In the genomic region with DNA sequence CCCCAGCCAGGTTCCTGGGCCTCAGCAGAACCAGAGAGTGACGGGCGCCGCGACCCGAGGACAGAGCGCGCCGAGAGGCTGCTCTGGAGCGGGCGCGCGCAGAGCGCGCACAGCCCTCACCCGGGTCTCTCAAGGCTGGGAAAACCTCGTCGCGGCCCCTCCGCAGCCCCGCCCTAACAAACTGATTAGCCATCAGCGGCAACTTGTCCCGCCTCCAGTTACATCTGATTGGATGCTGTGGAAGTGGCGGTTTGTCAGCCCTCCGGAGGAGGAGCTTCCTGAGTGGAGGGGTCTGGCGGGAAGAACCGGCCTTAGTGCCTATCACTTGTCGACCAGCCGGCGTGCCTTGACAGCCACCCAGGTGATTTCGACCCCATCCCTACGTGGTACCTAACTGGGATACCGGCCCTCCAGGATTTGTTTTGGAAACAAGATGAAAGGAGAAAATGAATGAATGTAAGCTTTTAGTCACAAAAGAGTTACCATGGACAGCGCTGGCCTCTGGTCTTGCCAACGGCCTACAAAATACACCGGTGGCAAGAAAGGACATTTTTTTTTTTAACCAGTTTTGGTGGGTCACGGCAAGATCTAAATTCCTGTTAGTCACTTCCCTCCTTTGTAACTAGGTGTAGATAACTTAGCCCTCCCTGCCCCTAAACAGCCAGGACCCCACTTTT, we compare ENCODE assay signal across 8 mouse cellular contexts. TPM values are rescaled to one million over a fixed set of nuclear protein-coding genes. Genes with fewer than 3 reads are reported as not detected.
DNase-seq lines count a peak whose midpoint lies in the region; ATAC-seq and TF ChIP-seq lines count a peak whose summit lies in the region.

Gene Tigd3 (minus strand): TSS at position 148 of the 677 bp plus-strand sequence.

- ATAC-seq in embryonic facial prominence, embryonic 15.5 days (ENCODE audit: insufficient number of reproducible peaks, low FRiP score, low TSS enrichment, low read depth): peak; percentile 96
- ATAC-seq in limb, embryonic 14.5 days (ENCODE audit: low FRiP score, low read depth): peak; percentile 97
- peak; percentile 96 for ATAC-seq in midbrain, embryonic 16.5 days

- peak within 1 kb of the TSS; percentile 52 for H3K4me3 ChIP-seq in bone marrow macrophage, adult 2 months (ENCODE audit: insufficient read depth, low read length)
- H3K4me3 ChIP-seq in embryonic facial prominence, embryonic 15.5 days (replicated peaks): peak within 1 kb of the TSS; percentile 60
- H3K4me3 ChIP-seq in limb, embryonic 14.5 days (replicated peaks; ENCODE audit: low read length): peak within 1 kb of the TSS; percentile 58
- peak within 1 kb of the TSS; percentile 69 for H3K4me3 ChIP-seq in midbrain, embryonic 16.5 days (ENCODE audit: low read depth, low read length)
- H3K4me3 ChIP-seq in spleen, adult 2 months (ENCODE audit: extremely low read depth, insufficient read depth, insufficient read length): peak within 1 kb of the TSS; percentile 69

- no peaks in the 10 kb centered on the region for H3K4me1 ChIP-seq in bone marrow macrophage, adult 2 months (ENCODE audit: control insufficient read depth, insufficient read depth, low read length)
- H3K4me1 ChIP-seq in embryonic facial prominence, embryonic 15.5 days: peaks cover 15% of the 10 kb centered on the region
- peaks cover 7% of the 10 kb centered on the region; the same call in 1 of the 2 replicates for H3K4me1 ChIP-seq in limb, embryonic 14.5 days (ENCODE audit: control insufficient read depth, insufficient read depth, low read length)
- peaks cover 25% of the 10 kb centered on the region for H3K4me1 ChIP-seq in midbrain, embryonic 16.5 days (ENCODE audit: control insufficient read depth, insufficient read depth, low read length)
- H3K4me1 ChIP-seq in spleen, adult 2 months (ENCODE audit: control insufficient read depth, insufficient read depth, insufficient read length): peaks cover 3% of the 10 kb centered on the region; the same call in 1 of the 2 replicates

- WGBS in embryonic facial prominence, embryonic 15.5 days: 3% methylated on average over 29 of the region's 36 CpGs
- WGBS in limb, embryonic 14.5 days: 4% methylated on average over 36 of the region's 36 CpGs
- 5% methylated on average over 33 of the region's 36 CpGs for WGBS in midbrain, embryonic 16.5 days
- 3% methylated on average over 36 of the region's 36 CpGs for WGBS in spleen, adult 2 months

- H3K27me3 ChIP-seq in embryonic facial prominence, embryonic 15.5 days: no peaks in the 10 kb centered on the region
- no peaks in the 10 kb centered on the region for H3K27me3 ChIP-seq in limb, embryonic 14.5 days (ENCODE audit: control insufficient read depth, insufficient read depth, low read length)
- H3K27me3 ChIP-seq in midbrain, embryonic 16.5 days (ENCODE audit: control insufficient read depth, insufficient read depth, low read depth, low read length): no peaks in the 10 kb centered on the region
- no peaks in the 10 kb centered on the region for H3K27me3 ChIP-seq in spleen, adult 2 months (ENCODE audit: control insufficient read depth, insufficient read depth, low read length)

- no peak for TF ChIP-seq POLR2A in bone marrow macrophage, adult 2 months (IDR thresholded peaks at IDR 0.05; ENCODE audit: borderline replicate concordance, low read depth, low read length)
- peak; percentile 83; the same call in 1 of the 2 replicates for TF ChIP-seq POLR2A in limb, embryonic 14.5 days (IDR thresholded peaks at IDR 0.05; ENCODE audit: borderline replicate concordance, extremely low read depth, insufficient read depth, insufficient read length)
- no peak for TF ChIP-seq POLR2A in spleen, adult 2 months (IDR thresholded peaks at IDR 0.05; ENCODE audit: low read depth, low read length)

- H3K9ac ChIP-seq in embryonic facial prominence, embryonic 15.5 days: peak within 1 kb of the TSS; percentile 57
- peak within 1 kb of the TSS; percentile 72 for H3K9ac ChIP-seq in limb, embryonic 14.5 days (ENCODE audit: low read depth, low read length, severe bottlenecking)
- H3K9ac ChIP-seq in midbrain, embryonic 16.5 days (ENCODE audit: low read depth, low read length): peak within 1 kb of the TSS; percentile 91

- H3K9me3 ChIP-seq in embryonic facial prominence, embryonic 15.5 days (replicated peaks): no peaks in the 10 kb centered on the region
- no peaks in the 10 kb centered on the region for H3K9me3 ChIP-seq in limb, embryonic 14.5 days (ENCODE audit: control insufficient read depth, low read length)
- no peaks in the 10 kb centered on the region for H3K9me3 ChIP-seq in midbrain, embryonic 16.5 days (replicated peaks; ENCODE audit: control insufficient read depth, low read length, poor library complexity, severe bottlenecking)

- peak; percentile 82 to 86 for DNase-seq in B cell, adult 2 months
- DNase-seq in heart, adult 9 months (ENCODE audit: low spot score in 2 of 2): peak; percentile 94 to 96
- DNase-seq in kidney, adult 9 months: peak; percentile 95
- DNase-seq in limb, embryonic 14.5 days (ENCODE audit: low spot score): peak; percentile 98
- peak; percentile 69 to 94 for DNase-seq in spleen, adult 2 months (ENCODE audit: low read depth in 1 of 2, low spot score in 2 of 2)

- H3K36me3 ChIP-seq in embryonic facial prominence, embryonic 15.5 days: peaks cover 32% of the 10 kb centered on the region
- H3K36me3 ChIP-seq in limb, embryonic 14.5 days (ENCODE audit: control insufficient read depth, insufficient read depth, low read length): peaks cover 22% of the 10 kb centered on the region
- peaks cover 21% of the 10 kb centered on the region; the same call in 1 of the 2 replicates for H3K36me3 ChIP-seq in midbrain, embryonic 16.5 days (ENCODE audit: control insufficient read depth, insufficient read depth, low read length)
- H3K36me3 ChIP-seq in spleen, adult 2 months (ENCODE audit: control insufficient read depth, insufficient read depth, low read length): peaks cover 8% of the 10 kb centered on the region

- TF ChIP-seq CTCF in bone marrow macrophage, adult 2 months (IDR thresholded peaks at IDR 0.05; ENCODE audit: low read depth, low read length): no peak
- TF ChIP-seq CTCF in spleen, adult 2 months (IDR thresholded peaks at IDR 0.05; ENCODE audit: extremely low read depth, insufficient read depth, insufficient read length, insufficient replicate concordance): no peak

- no peak within 1 kb of the TSS for H3K27ac ChIP-seq in bone marrow macrophage, adult 2 months (ENCODE audit: insufficient read depth, low read depth, low read length)
- peak within 1 kb of the TSS; percentile 51; the same call in 1 of the 2 replicates for H3K27ac ChIP-seq in embryonic facial prominence, embryonic 15.5 days (replicated peaks)
- no peak within 1 kb of the TSS; the same call in 1 of the 2 replicates for H3K27ac ChIP-seq in limb, embryonic 14.5 days (replicated peaks; ENCODE audit: low read depth, low read length)
- H3K27ac ChIP-seq in midbrain, embryonic 16.5 days (ENCODE audit: low read length): peak within 1 kb of the TSS; percentile 86
- no peak within 1 kb of the TSS; the same call in 1 of the 2 replicates for H3K27ac ChIP-seq in spleen, adult 2 months (ENCODE audit: insufficient read depth, low read length)

- H3K4me2 ChIP-seq in embryonic facial prominence, embryonic 15.5 days (replicated peaks): peak within 1 kb of the TSS; percentile 86
- peak within 1 kb of the TSS; percentile 83 for H3K4me2 ChIP-seq in limb, embryonic 14.5 days (replicated peaks; ENCODE audit: low read depth, low read length, severe bottlenecking)
- H3K4me2 ChIP-seq in midbrain, embryonic 16.5 days (ENCODE audit: low read length): peak within 1 kb of the TSS; percentile 79

RNA-seq across cellular contexts. Expression of gene Tigd3, which starts in this region (rescaled TPM):
- polyA plus RNA-seq in bone marrow macrophage, adult 2 months (2012; ENCODE audit: insufficient read depth, insufficient read length, missing spikeins): 0.61 and 0.70 TPM in 2 replicates
- 3.4 and 3.6 TPM in 2 replicates for polyA plus RNA-seq in embryonic facial prominence, embryonic 15.5 days (2015; fragmentation: Nextera tagmentation; extraction: Ambion mirVana)
- polyA plus RNA-seq in limb, embryonic 14.5 days (2012; rRNA removed): 4.8 TPM in 2 replicates
- 1.7 and 2.0 TPM in 2 replicates for polyA plus RNA-seq in limb, embryonic 14.5 days (2014; fragmentation: Nextera tagmentation; extraction: Ambion mirVana)
- 13.4 and 14.6 TPM in 2 replicates for polyA plus RNA-seq in midbrain, embryonic 16.5 days (2015; fragmentation: Nextera tagmentation; extraction: Ambion mirVana)
- polyA plus RNA-seq in spleen, adult 2 months (2012; rRNA removed): 1.3 TPM in 2 replicates

Comparison
In these comparisons a context has a peak if more than half of its experiments do, and no peak if none do; other contexts are left out.
1. H3K27ac ChIP-seq: peak in embryonic facial prominence, embryonic 15.5 days (single experiment) and midbrain, embryonic 16.5 days (single experiment); none in bone marrow macrophage, adult 2 months (single experiment), limb, embryonic 14.5 days (single experiment) and spleen, adult 2 months (single experiment).
2. Peak in every context shown above with its lines, with median percentiles within 50 percentile points of each other: DNase-seq, H3K4me3 ChIP-seq, ATAC-seq, H3K4me2 ChIP-seq and H3K9ac ChIP-seq.